Mouse (Mus musculus) liver, embryonic 14.5 days (tissue): Measurements from ENCODE around the gene Phf3. TPM values are rescaled to one million over a fixed set of nuclear protein-coding genes. Genes with fewer than 3 reads are reported as not detected.

Experiments
- ATAC-seq: fragments of 200-750 bp; cut with Nextera tagmentation; 2 replicates; pipeline ENCODE4 v1.8.0; 2017; ENCODE audit warnings: moderate number of reproducible peaks, mild to moderate bottlenecking, moderate library complexity; ENCODE audit not compliant: insufficient read depth
- DNase-seq, 3 experiments: peaks; one replicate each; pipeline ENCODE4 v3.0.0-alpha.2; 2012 to 2013; ENCODE audit warnings: low read depth in 3 of 3, low spot score in 3 of 3
- H3K27ac ChIP-seq: fragments of 300-500 bp; sonication (generic); 2 replicates; pipeline ENCODE4 v1.5.1; 2014; ENCODE audit warnings: moderate library complexity, mild to moderate bottlenecking, control low read depth, inconsistent platforms
- H3K27me3 ChIP-seq: fragments of 300-500 bp; sonication (generic); 2 replicates; pipeline ENCODE4 v1.6.1; 2014; ENCODE audit warnings: mild to moderate bottlenecking, low read length, moderate library complexity; ENCODE audit not compliant: control insufficient read depth, insufficient read depth
- H3K36me3 ChIP-seq: fragments of 300-500 bp; sonication (generic); replicated peaks from 2 replicates; pipeline ENCODE4 v1.6.1; 2014; ENCODE audit warnings: low read depth; ENCODE audit not compliant: control insufficient read depth, insufficient read depth
- H3K4me1 ChIP-seq, 2 experiments: fragments of 200-500 bp in 1 of 2; fragments of 300-500 bp in 1 of 2; sonication (generic) in 1 of 2; replicated peaks; 2 replicates each; pipeline ENCODE4 v1.6.1; 2012 to 2014; ENCODE audit warnings: antibody characterized with exemption in 1 of 2, inconsistent platforms in 1 of 2, low read length in 1 of 2; ENCODE audit not compliant: control insufficient read depth in 2 of 2, insufficient read depth in 2 of 2
- H3K4me2 ChIP-seq: fragments of 300-500 bp; sonication (generic); 2 replicates; pipeline ENCODE4 v1.6.1; 2014; ENCODE audit warnings: low read depth, mild to moderate bottlenecking, control low read depth, moderate library complexity
- H3K4me3 ChIP-seq, 2 experiments: fragments of 200-500 bp in 1 of 2; fragments of 300-500 bp in 1 of 2; sonication (generic) in 1 of 2; 2 replicates each; pipeline ENCODE4 v1.5.1; 2012 to 2014; ENCODE audit warnings: low read depth in 2 of 2, low read length in 2 of 2, mild to moderate bottlenecking in 2 of 2, control low read depth in 1 of 2, inconsistent platforms in 1 of 2, moderate library complexity in 1 of 2; ENCODE audit not compliant: insufficient read depth in 1 of 2
- H3K9ac ChIP-seq: fragments of 300-500 bp; sonication (generic); replicated peaks from 2 replicates; pipeline ENCODE4 v1.6.1; 2014; ENCODE audit warnings: mild to moderate bottlenecking, control low read depth, moderate library complexity
- H3K9me3 ChIP-seq: fragments of 300-500 bp; sonication (generic); 2 replicates; pipeline ENCODE4 v1.6.1; 2016; ENCODE audit warnings: low read length, mixed read lengths; ENCODE audit not compliant: control insufficient read depth
- CTCF ChIP-seq: IDR thresholded peaks from 2 replicates; pipeline ENCODE4 v1.5.1; 2016; ENCODE audit warnings: antibody characterized with exemption, low read depth, control low read depth
- EP300 ChIP-seq: IDR thresholded peaks from 2 replicates; pipeline ENCODE4 v1.6.1; 2016; ENCODE audit warnings: antibody characterized with exemption, low read depth
- WGBS: fragments of 180-500 bp; shearing (Covaris S2); extraction: QIAGEN DNeasy Blood & Tissue Kit; methylation state at CpG from one replicate; pipeline ENCODE4 v1.1.7; 2014; ENCODE audit not compliant: insufficient replicate concordance; 5-methylcytosine and 5-hydroxymethylcytosine counted together
- polyA plus RNA-seq, 2 experiments: library from polyadenylated mRNA; depleted of rRNA in 1 of 2; stranded (reverse) in 1 of 2; unstranded in 1 of 2; fragments of >200 nt; fragmentation: Nextera tagmentation in 1 of 2; extraction: Ambion mirVana in 1 of 2; gene quantifications; 2 replicates each; pipeline versions ENCODE4 v1.2.1 to v1.2.3; 2012 to 2014

The Phf3 gene
- polyA plus RNA-seq, 2 experiments, result 13.6 to 15.8 TPM

DNA sequence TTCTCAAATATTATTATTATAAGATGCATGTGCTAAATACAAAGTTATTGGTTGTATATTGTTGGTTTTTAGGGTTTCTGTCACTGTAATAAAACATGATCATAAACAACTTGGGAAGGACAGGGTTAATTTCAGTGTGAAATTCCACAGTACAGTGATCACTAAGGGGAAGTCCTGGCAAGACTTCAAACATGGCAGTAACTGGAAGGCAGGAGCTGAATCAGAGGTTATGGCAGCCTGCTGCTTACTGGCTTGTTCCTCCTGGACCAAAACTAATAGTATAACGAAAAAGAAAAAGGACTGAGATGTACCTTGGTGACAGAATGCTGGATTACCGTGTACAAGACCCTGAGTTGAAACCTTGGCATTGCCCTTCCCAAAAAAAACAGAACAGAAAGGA, 84.7 kb downstream of the Phf3 start:
- H3K27ac ChIP-seq, result no peak overlapping the region
- WGBS, result 39% methylated on average over 2 of the region's 2 CpGs
- no peaks in the 10 kb centered on the region for H3K36me3 ChIP-seq
- no peak for TF ChIP-seq EP300
- no peak for TF ChIP-seq CTCF
- no peaks in the 10 kb centered on the region for H3K4me1 ChIP-seq
- no peaks in the 10 kb centered on the region for H3K9me3 ChIP-seq
- no peak overlapping the region for H3K4me2 ChIP-seq
- H3K9ac ChIP-seq, result no peak overlapping the region
- no peak for ATAC-seq
- no peak overlapping the region for H3K4me3 ChIP-seq
- no peak for DNase-seq
- no peaks in the 10 kb centered on the region for H3K27me3 ChIP-seq

DNA sequence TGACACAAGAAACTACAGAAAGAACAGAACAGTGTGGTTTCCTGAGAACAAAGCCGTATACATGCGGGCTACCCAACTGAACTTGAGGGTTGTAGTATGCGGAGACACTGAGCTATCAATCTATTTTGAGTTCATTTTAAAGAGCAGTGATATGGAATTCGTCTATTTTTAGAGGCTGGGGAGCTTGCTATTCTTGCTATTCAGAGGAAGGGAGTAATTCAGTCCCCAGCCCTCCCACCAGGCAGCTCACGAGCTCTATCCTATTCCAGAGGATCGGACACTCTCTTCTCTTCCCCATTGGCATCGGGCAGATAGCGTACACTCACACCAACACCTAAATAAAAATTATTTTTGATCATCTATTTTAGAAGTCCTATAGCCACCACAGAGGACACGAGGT, 87.1 kb downstream of the Phf3 start:
- no peaks in the 10 kb centered on the region for H3K9me3 ChIP-seq
- no peak overlapping the region for H3K4me3 ChIP-seq
- H3K9ac ChIP-seq, result no peak overlapping the region
- no peak for DNase-seq
- no peaks in the 10 kb centered on the region for H3K4me1 ChIP-seq
- no peaks in the 10 kb centered on the region for H3K27me3 ChIP-seq
- no peak overlapping the region for H3K27ac ChIP-seq
- TF ChIP-seq CTCF (no peak), EP300 (no peak)
- no peak overlapping the region for H3K4me2 ChIP-seq
- 68% methylated on average over 9 of the region's 9 CpGs for WGBS
- no peak for ATAC-seq
- no peaks in the 10 kb centered on the region for H3K36me3 ChIP-seq

DNA sequence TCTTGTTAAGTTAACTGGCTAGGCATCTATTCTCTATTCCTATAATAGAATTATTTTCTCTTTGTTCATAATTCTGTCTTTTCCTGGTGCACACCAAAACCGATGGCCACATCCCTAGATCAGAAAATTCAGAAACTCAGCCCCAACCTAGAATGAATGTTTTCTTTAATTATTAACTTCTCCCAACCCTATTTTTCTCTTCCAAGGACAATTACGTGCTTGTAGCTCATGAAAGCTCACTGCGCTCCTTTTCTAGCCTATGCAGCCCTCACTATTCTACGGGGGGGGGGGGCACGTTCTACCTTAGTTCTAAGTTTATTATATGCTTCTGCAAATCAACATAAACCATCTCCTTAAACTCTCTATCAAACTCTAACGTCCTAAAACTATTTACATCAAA, 90.0 kb downstream of the Phf3 start:
- Histone ChIP-seq H3K4me2 (no peak overlapping the region), H3K27ac (no peak overlapping the region), H3K36me3 (no peaks in the 10 kb centered on the region), H3K9me3 (no peaks in the 10 kb centered on the region), H3K9ac (no peak overlapping the region), H3K27me3 (no peaks in the 10 kb centered on the region), H3K4me1 (no peaks in the 10 kb centered on the region), H3K4me3 (no peak overlapping the region)
- ATAC-seq (no peak), DNase-seq (no peak)
- TF ChIP-seq CTCF, result no peak
- no peak for TF ChIP-seq EP300
- WGBS, result 52% methylated on average over 6 of the region's 6 CpGs

DNA sequence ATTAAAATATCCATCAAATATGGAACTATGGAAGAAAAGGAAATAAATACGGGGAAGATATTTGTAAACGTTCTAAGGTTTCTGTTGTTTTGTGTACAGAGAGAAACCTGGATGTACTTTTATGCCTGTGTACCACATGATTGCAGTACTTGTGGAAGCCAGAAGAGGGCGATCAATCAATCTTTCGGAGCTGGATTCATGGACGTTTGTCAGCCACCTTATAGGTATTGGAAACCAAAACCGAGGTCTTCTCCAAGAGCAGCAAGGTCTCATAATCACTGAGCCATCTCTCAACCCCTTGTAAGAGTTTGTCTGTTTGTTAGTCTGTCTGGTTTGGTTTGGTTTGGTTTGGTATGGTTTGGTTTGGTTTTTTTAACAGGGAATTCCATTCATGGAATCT, 93.4 kb downstream of the Phf3 start:
- DNase-seq, result no peak
- Histone ChIP-seq H3K4me3 (no peak overlapping the region), H3K9me3 (no peaks in the 10 kb centered on the region), H3K9ac (no peak overlapping the region), H3K27me3 (no peaks in the 10 kb centered on the region), H3K4me1 (no peaks in the 10 kb centered on the region), H3K4me2 (no peak overlapping the region), H3K36me3 (no peaks in the 10 kb centered on the region), H3K27ac (no peak overlapping the region)
- WGBS, result 36% methylated on average over 6 of the region's 6 CpGs
- TF ChIP-seq CTCF (peak; percentile 52), EP300 (no peak)
- no peak for ATAC-seq

DNA sequence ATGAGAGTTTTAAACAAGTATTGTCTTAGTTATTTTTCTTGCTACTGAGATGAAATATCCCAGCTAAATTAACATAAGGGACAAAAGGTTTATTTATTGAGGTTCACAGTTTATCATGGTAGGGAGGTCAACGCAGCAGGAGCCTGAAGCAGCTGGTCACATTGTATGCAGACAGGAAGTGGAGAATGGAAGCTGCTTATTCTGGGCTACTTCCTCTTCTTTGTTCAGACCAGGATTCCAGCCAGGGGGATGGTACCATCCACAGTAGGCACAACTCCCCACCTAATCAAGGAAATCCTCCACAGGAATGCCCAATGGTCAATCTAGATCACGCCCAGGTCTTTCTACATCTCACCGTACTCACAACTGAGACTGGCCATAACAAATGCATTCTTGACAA, 94.2 kb downstream of the Phf3 start:
- Histone ChIP-seq H3K9me3 (no peaks in the 10 kb centered on the region), H3K4me2 (no peak overlapping the region), H3K27me3 (no peaks in the 10 kb centered on the region), H3K9ac (no peak overlapping the region), H3K4me3 (no peak overlapping the region), H3K36me3 (no peaks in the 10 kb centered on the region), H3K27ac (no peak overlapping the region), H3K4me1 (no peaks in the 10 kb centered on the region)
- 60% methylated on average over 3 of the region's 3 CpGs for WGBS
- DNase-seq, result no peak
- ATAC-seq, result no peak
- TF ChIP-seq CTCF, result no peak
- TF ChIP-seq EP300, result no peak
